Mouse (Mus musculus) midbrain, embryonic 10.5 days (tissue): ENCODE results near the gene Gtse1. TPM values are rescaled to one million over a fixed set of nuclear protein-coding genes. Genes with fewer than 3 reads are reported as not detected.
A peak's percentile ranks its signal among the peaks of the same experiment; 100 is the strongest.

Source experiments
- DNase-seq: peaks from one replicate; pipeline ENCODE4 v3.0.0-alpha.2; 2017; ENCODE audit warnings: low spot score
- H3K27ac ChIP-seq: fragments of 300-500 bp; sonication (generic); replicated peaks from 2 replicates; pipeline ENCODE4 v1.5.1; 2016; ENCODE audit warnings: mild to moderate bottlenecking
- H3K27me3 ChIP-seq: fragments of 300-500 bp; sonication (generic); 2 replicates; pipeline ENCODE4 v1.6.1; 2016; ENCODE audit warnings: low read depth, mild to moderate bottlenecking; ENCODE audit not compliant: poor library complexity, severe bottlenecking
- H3K36me3 ChIP-seq: fragments of 300-500 bp; sonication (generic); 2 replicates; pipeline ENCODE4 v1.6.1; 2016; ENCODE audit warnings: mild to moderate bottlenecking, moderate library complexity
- H3K4me1 ChIP-seq: fragments of 300-500 bp; sonication (generic); 2 replicates; pipeline ENCODE4 v1.6.1; 2016
- H3K4me3 ChIP-seq: fragments of 300-500 bp; sonication (generic); 2 replicates; pipeline ENCODE4 v1.5.1; 2016; ENCODE audit warnings: mild to moderate bottlenecking, moderate library complexity
- H3K9me3 ChIP-seq: fragments of 300-500 bp; sonication (generic); replicated peaks from 2 replicates; pipeline ENCODE4 v1.6.1; 2016; ENCODE audit warnings: mild to moderate bottlenecking
- WGBS: fragments of 180-500 bp; shearing (Covaris S2); methylation state at CpG from one replicate; pipeline ENCODE4 v1.1.7; 2016; 5-methylcytosine and 5-hydroxymethylcytosine counted together
- polyA plus RNA-seq: library from polyadenylated mRNA; unstranded; fragments of >200 nt; fragmentation: Nextera tagmentation; extraction: Ambion mirVana; gene quantifications from 2 replicates; pipeline ENCODE4 v1.2.1, GENCODE M21; 2016

Gtse1 gene
- polyA plus RNA-seq, 1 experiment from 2014 or later, result 61.1 TPM

DNA sequence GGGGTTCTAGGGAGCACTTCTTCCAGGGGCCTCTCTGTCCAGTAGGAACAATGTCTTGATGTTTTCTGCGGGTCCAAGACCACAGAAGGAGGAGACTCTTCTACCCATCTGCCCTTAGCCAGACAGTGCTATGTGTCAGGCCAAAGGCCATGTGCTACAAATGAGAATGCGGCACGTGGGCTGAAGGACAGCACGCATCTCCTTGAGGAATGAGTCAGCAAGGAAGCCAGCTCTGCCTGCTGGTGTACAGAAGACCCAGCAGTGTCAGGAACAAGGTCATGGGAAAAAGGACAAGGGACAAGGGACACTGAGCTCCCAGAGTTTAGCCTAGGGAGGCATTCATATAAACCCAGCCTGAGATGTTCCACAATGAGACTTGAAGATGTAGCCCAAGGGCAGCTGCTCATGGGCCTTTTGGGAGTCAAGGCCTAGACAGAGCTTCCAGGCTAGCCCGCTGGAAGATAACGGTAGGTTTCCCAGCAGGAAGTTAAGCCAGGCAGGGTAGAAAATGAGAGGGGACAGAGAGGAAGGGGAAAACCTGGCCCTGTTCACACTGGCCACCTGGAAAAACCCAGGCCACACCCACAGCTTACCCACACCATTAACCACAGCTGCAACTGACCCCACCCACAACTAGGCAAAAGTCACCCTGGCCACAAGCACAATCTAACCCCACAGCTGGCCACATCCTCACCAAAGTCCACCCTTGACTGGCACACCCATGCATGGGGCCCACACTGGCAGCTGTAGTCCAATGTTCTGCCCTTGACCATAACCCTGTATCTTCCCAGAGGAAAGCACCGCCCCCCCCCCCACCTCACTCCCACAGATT is 49.3 kb downstream of the Gtse1 start:
- Histone ChIP-seq H3K27ac (no peak overlapping the region), H3K9me3 (no peaks in the 10 kb centered on the region), H3K36me3 (peaks cover 67% of the 10 kb centered on the region), H3K4me3 (no peak overlapping the region), H3K4me1 (no peaks in the 10 kb centered on the region), H3K27me3 (no peaks in the 10 kb centered on the region)
- no peak for DNase-seq
- 90% methylated on average over 7 of the region's 7 CpGs for WGBS

DNA sequence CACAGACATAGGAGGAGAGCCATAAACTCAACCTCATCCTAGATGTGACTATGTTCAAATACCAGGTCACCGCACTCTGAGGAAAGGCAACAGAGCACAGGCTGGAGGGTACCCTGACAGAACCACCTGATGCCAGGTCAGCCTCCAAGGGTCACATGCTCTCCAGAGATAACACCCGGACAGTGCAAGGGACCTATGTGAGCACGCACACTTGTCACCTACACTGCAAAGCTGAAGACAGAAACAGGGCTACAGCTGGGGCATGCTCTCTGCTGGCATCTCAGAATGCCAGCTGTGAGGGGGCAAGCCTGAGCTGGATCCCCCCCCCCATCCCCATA is 49.9 kb downstream of the Gtse1 start:
- no peak for DNase-seq
- no peak overlapping the region for H3K4me3 ChIP-seq
- H3K36me3 ChIP-seq, result peaks cover 69% of the 10 kb centered on the region
- no peak overlapping the region for H3K27ac ChIP-seq
- WGBS, result 97% methylated on average over 3 of the region's 3 CpGs
- no peaks in the 10 kb centered on the region for H3K4me1 ChIP-seq
- no peaks in the 10 kb centered on the region for H3K27me3 ChIP-seq
- no peaks in the 10 kb centered on the region for H3K9me3 ChIP-seq

DNA sequence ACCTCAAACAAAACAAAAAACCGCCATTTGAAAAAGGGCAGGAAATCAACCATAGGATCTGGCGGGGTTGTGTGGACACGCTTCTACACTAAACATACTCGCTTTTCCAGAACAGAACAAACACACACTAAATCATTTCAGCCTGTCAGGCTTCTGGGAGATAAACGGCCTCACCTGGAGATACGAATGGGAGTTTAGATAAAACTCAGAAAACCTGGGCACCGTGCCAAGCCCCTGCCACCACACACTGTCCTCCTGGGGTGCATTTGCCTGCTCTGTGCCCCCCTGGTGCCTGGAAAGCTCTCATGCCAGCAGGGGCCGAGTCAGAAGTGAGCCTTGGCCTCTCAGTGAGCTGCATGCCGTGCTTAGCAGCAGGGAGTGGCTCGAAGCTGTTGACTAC is 50.4 kb downstream of the Gtse1 start:
- no peak overlapping the region for H3K4me3 ChIP-seq
- H3K27ac ChIP-seq, result no peak overlapping the region
- no peaks in the 10 kb centered on the region for H3K27me3 ChIP-seq
- DNase-seq, result no peak
- 76% methylated on average over 10 of the region's 10 CpGs for WGBS
- no peaks in the 10 kb centered on the region for H3K9me3 ChIP-seq
- peaks cover 67% of the 10 kb centered on the region for H3K36me3 ChIP-seq
- no peaks in the 10 kb centered on the region for H3K4me1 ChIP-seq

DNA sequence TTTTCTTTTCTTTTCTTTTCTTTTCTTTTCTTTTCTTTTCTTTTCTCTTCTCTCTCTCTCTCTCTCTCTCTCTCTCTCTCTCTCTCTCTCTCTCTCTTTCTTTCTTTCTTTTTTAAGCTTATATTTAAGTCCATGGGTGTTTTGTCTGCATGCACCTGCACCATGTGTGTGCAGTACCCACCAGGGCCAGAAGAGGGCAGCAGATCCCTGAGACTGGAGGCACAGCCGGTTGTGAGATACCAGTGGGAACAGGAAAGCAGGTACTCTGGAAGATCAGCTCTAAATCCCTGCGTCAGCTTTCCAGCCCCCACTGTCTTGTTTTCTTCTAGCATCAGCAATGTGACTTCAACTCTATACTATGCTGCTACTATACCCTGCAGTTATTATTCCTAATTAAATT is 54.1 kb downstream of the Gtse1 start:
- WGBS, result 30% methylated on average over 2 of the region's 2 CpGs
- Histone ChIP-seq H3K4me3 (no peak overlapping the region), H3K36me3 (peaks cover 81% of the 10 kb centered on the region), H3K9me3 (peaks cover 7% of the 10 kb centered on the region; the same call in 1 of the 2 replicates), H3K4me1 (no peaks in the 10 kb centered on the region), H3K27me3 (no peaks in the 10 kb centered on the region), H3K27ac (no peak overlapping the region)
- DNase-seq, result peak; percentile 84

DNA sequence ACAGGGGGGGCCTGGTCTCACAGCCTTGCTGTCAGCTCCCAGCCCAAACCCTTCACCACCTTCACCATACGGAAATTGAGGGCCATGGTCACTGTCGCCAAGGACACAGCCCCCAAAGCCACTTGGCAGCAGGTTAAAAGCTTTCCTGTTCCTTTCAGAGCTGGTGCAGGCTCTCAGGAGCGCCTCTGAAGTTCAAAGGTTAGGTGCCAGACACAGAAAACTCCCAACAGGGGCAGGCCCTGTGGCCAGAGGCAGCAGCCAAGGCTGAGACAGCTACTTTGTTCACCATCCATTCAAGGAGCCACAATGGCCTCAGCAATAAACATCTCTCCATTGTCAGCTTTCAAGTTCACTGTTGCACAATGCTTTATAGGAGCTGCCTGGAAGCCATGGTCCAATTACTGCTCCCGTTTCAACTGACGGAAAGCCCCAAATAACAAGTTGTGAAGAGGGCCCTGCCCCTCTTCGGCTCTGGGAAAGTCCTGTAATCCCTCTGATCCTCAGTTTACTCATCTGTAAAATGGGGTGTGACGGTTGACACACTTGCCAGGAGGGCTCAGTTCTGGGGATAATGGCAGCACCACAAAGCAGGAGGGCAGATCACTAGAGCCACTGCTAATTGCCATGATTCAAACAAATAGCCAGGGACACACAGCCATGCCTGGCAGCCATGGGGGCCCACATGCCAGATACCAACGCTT is 59.8 kb downstream of the Gtse1 start:
- no peak for DNase-seq
- H3K27ac ChIP-seq, result no peak overlapping the region
- H3K4me3 ChIP-seq, result no peak overlapping the region
- peaks cover 7% of the 10 kb centered on the region; the same call in 1 of the 2 replicates for H3K9me3 ChIP-seq
- H3K36me3 ChIP-seq, result peaks cover 92% of the 10 kb centered on the region
- H3K27me3 ChIP-seq, result no peaks in the 10 kb centered on the region
- H3K4me1 ChIP-seq, result peaks cover 14% of the 10 kb centered on the region
- 66% methylated on average over 8 of the region's 8 CpGs for WGBS

- DNase-seq, result no peak
- peaks cover 14% of the 10 kb centered on the region for H3K4me1 ChIP-seq
- H3K4me3 ChIP-seq, result no peak overlapping the region
- peaks cover 94% of the 10 kb centered on the region for H3K36me3 ChIP-seq
- peaks cover 7% of the 10 kb centered on the region; the same call in 1 of the 2 replicates for H3K9me3 ChIP-seq
- WGBS, result 82% methylated on average over 8 of the region's 8 CpGs
- H3K27ac ChIP-seq, result 0 out of 2 replicates have a peak overlapping the region, but pooled peaks have one; percentile 7
- H3K27me3 ChIP-seq, result no peaks in the 10 kb centered on the region
These were observed 60.3 kb downstream of the Gtse1 start for GRCm38 (mm10) chr15:85919892-85920248.

DNA sequence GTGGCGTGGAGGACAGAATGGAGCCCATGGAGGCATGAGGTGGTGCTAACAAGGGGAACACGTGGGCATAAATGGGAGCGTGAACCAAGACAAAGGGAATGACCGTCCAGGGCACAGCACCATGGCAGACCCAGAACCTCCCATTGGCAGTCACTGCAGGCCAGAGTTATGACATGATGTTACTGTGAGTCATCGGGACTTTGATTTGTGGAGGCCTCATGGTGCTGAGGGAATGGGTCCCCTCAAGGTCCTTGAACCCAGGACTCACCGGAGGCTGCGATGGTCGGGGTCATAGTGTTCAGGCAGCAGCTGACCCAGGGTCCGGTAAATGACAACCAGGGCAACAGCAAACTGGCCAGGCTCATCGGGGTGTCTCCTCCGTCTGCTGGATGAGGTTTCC is 62.3 kb downstream of the Gtse1 start:
- H3K36me3 ChIP-seq, result peaks cover 95% of the 10 kb centered on the region
- peaks cover 14% of the 10 kb centered on the region for H3K4me1 ChIP-seq
- no peak for DNase-seq
- 91% methylated on average over 11 of the region's 11 CpGs for WGBS
- no peak overlapping the region for H3K4me3 ChIP-seq
- H3K9me3 ChIP-seq, result no peaks in the 10 kb centered on the region
- no peak overlapping the region for H3K27ac ChIP-seq
- H3K27me3 ChIP-seq, result no peaks in the 10 kb centered on the region

Other genes with a start within 250 kb of the Gtse1 start
- 0.51 and 0.78 TPM in 2 replicates for gene Ppara, start 124.8 kb upstream of the Gtse1 start, polyA plus RNA-seq
- 28.0 and 32.5 TPM in 2 replicates for gene Cdpf1, start 48.0 kb upstream of the Gtse1 start, polyA plus RNA-seq
- gene Pkdrej, start 38.0 kb upstream of the Gtse1 start, polyA plus RNA-seq, result 0.06 TPM in 1 of 2 replicates, not detected in the other
- 2.2 and 2.3 TPM in 2 replicates for gene Ttc38, start 27.4 kb upstream of the Gtse1 start, polyA plus RNA-seq
- gene Trmu, start 19.6 kb downstream of the Gtse1 start, polyA plus RNA-seq, result 36.3 and 39.5 TPM in 2 replicates
- 3.4 and 3.6 TPM in 2 replicates for gene Celsr1, start 174.0 kb downstream of the Gtse1 start, polyA plus RNA-seq
- gene Gramd4, start 197.9 kb downstream of the Gtse1 start, polyA plus RNA-seq, result 14.3 and 16.7 TPM in 2 replicates